Mouse (Mus musculus): ENCODE measurements at regions not wholly inside any gene's neighbourhood (a gene's known extent, or its start where the extent isn't known, plus 50 kb on each side); places are given as distances from the start of the nearest gene placed in this dataset.
"Not testable (repeated sequence)": the region's sequence is repeated elsewhere in the genome, so short reads cannot be mapped to it uniquely, and the experiment has no call there.

GRCm38 (mm10) chr1:107677404-107677803 is 87.6 kb downstream of the Serpinb8 start:
- DNase-seq (ENCODE audit: low read depth) = no peak

DNA sequence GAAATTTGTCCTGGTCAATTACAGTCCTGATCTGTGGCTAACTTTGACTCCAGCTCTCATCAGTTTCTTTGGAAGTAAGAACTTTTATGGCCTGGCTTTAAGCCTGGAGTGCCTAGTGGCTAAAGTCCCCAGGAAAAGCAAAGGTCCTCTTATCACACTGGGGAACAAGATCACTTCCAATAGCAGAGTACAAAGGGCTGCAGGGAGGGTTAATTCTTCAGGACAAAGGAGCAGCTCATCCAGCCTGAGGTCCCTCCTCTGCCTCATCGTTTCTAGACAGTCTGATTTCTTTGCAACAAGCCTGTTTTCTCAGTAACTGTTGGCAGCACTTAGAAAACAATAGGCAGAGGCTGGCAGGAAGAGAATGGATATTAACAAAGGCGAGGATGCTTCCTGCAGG is 107.1 kb downstream of the Serpinb8 start:
- no peak for DNase-seq (ENCODE audit: low read depth)

GRCm38 (mm10) chr1:107706108-107706548 is 116.3 kb downstream of the Serpinb8 start:
- no peak for DNase-seq (ENCODE audit: low read depth)

- peak; percentile 2 for DNase-seq (ENCODE audit: low read depth)
Measured at GRCm38 (mm10) chr1:107708601-107709000, 118.8 kb downstream of the Serpinb8 start.

DNA sequence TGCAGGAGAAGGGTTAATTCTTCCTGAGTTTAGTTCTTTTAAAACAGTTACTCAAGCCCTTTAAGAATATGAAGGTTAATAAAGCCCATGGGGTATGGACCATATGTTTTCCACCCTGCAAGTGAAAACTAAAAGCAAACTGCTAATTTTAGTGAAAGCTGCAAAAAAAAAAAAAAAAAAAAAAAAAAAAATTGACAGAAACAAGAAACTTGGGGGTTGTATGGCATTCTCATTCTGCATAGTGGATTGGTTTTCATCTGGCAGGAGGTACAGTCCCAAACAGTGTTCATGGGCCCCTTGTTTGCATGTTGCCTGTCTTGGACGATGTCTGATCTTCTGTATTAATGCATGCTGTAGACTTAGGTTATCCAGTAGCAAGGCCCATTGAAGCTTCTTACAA is 125.1 kb downstream of the Serpinb8 start:
- DNase-seq (ENCODE audit: low read depth) = no peak

DNA sequence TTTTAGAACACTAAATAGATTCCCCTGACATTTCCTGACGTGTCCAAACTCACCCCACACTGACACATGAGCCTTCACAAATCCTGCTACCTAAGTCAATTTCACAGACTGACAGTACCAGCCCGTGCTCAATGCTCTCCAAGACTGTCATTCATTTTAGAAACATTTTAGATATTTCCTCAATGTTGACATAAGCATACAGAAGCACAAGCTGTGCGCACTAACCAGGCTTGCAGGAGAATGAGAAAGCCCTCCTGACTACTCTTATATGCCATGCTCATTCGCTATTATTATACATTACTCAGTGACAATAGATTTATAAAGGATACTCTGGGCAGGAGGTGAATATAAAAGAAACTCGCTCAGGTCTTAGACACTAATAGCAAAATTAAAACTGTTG is 129.5 kb downstream of the Serpinb8 start:
- no peak for DNase-seq (ENCODE audit: low read depth)

DNA sequence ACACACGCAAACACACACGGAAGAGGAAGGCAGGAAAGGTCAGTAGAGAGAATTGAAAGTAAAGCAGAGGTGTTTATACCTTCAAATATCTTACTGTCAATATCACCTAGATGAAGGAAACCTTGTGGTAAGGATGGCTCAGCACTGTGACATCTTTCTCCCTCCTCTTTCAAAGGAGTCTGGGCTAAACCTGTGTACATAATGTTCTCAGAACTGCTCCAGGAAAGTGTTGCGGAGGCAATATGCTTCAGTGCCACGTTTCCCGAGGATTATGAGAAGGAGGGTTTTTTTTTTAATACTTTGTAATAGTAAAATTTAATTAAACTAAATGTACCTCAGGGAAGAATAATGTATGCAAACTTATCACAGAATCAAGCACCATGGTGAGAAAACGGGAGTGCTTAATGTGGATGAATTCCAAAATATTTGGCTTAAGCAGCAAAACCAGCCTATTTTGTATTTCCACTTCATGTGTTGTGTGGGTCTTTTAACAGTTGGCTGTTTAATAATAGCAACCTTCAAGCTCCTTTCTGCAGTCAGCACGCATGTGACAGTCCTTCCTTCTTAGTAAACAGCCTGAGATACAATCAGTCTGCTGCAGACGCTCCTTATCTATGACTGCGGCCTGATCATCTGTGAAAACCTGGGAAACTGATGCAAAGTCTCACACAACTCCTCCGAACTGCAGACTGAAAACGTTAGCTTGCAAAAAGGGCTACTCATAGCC is 138.5 kb downstream of the Serpinb8 start:
- no peak for DNase-seq (ENCODE audit: low read depth)

DNA sequence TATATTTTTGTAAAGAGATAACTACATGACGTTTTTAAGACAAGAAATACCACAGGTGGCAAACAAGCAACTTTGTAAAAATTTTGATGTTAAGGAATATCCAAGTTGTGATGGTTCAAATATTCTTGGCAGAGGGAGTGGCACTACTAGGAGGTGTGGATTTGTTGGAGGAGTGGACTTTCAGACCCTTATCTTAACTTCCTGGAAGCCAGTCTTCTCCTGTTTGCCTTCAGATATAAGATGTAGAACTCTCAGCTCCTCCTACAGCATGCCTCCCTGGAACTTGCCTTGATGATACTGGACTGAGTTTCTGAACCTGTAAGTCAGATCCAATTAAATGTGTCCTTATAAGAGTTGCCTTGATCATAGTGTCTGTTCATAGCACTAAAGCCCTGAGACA is 175.5 kb downstream of the Serpinb8 start:
- DNase-seq (ENCODE audit: low read depth) = no peak

GRCm38 (mm10) chr1:107767198-107767947 is 177.6 kb downstream of the Serpinb8 start:
- no peak for DNase-seq (ENCODE audit: low read depth)

GRCm38 (mm10) chr1:107772967-107773366 is 183.2 kb downstream of the Serpinb8 start:
- no peak for DNase-seq (ENCODE audit: low read depth)

DNA sequence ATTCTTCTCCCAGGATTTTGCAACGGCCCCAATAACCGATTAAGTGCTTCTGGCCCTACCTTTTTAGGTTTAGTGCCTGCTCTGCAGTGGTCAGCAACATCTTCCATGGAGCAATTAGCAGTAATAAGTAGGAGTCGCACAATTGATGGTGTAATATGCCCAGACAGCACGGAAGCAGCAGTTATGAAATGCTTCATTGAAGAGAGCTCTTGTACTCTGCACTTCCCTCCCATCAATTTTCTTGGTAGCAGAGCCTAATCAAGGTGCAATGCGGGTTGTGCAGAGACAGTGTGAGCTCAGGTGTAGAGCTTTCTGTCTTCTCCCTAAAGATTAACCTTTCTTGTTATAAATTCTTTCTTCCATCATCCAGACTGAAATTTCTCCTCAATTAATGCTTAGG is 193.3 kb downstream of the Serpinb8 start:
- DNase-seq (ENCODE audit: low read depth) = no peak

DNA sequence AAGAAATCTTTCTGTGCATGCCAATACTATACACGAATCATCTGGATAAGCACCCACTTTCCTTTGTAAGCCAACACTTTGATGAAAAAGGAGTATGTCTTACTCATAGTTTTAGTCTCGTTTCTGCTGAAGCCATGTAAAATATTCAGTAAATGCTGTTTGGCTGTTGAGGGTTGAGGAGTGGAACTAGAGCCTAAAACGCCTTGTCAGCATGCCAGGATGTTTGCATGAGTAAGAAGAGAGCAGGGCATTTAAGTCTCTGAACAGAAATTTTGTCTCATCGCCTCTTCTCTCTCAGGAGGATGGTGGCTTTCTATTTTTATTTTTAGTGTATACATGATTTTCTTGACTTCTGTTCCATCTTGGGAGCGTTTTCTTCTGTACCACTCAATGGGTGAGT is 216.0 kb downstream of the Serpinb8 start:
- DNase-seq (ENCODE audit: low read depth) = no peak

DNA sequence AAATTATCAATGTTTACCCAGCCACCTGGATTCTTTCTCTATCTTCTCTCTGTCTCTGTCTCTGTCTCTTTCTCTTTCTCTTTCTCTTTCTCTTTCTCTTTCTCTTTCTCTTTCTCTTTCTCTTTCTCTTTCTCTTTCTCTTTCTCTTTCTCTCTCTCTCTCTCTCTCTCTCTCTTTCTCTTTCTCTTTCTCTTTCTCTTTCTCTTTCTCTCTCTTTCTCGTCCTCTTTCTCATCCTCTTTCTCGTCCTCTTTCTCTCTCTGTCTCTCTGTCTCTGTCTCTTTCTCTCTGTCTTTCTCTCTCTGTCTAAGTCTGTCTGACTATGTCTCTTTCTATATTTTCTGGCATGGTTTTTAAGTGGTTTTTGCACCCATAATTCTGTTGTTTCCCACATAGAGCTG is 217.6 kb downstream of the Serpinb8 start:
- not testable (repeated sequence) for DNase-seq (ENCODE audit: low read depth)

GRCm38 (mm10) chr1:107811136-107811535 is 221.3 kb downstream of the Serpinb8 start:
- DNase-seq (ENCODE audit: low read depth) = no peak

DNA sequence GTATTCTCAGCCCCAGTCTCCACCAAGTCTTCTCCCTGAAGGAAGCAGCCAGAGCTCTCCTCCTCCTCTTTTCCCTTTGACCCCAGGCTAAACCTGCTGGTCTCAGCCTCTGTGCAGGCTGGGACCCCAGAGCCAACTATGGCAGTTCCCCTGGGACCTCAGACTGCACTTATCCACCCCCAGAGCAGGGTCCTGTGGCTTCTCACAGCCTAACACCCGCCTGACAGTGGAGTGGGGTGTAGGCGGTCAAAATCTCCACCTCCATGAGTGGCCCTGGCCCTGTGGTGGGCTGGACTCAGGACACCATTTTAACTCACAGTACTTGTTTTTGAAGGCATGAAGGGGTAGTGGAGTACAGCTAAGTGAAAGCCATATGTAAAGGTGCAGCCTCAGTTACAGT is 222.1 kb downstream of the Serpinb8 start:
- DNase-seq (ENCODE audit: low read depth) = no peak

GRCm38 (mm10) chr1:107837877-107838276 is 248.1 kb downstream of the Serpinb8 start:
- no peak for DNase-seq (ENCODE audit: low read depth)

- no peak for DNase-seq (ENCODE audit: low read depth)
Measured at GRCm38 (mm10) chr1:107852386-107852785, 262.6 kb downstream of the Serpinb8 start.

DNA sequence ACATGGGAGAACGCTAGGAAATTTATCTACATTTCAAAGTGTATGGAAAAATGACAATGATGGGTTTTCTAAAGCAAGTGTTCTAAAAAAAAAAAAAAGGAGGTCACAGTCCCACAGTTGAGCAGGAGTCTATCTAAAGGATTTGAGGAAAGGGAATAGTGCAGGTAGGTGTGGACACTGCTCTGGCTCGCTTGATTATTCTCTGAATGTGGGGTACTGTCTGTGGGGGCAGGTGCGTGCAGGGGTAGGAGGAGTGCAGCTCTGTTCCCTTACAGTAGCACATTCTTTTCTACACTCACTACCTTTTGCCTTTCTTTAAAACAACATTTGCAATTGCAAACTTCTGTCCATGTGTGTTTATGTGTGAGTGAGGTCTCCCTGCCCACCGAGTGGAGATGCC is 263.2 kb downstream of the Serpinb8 start:
- DNase-seq (ENCODE audit: low read depth) = no peak

DNA sequence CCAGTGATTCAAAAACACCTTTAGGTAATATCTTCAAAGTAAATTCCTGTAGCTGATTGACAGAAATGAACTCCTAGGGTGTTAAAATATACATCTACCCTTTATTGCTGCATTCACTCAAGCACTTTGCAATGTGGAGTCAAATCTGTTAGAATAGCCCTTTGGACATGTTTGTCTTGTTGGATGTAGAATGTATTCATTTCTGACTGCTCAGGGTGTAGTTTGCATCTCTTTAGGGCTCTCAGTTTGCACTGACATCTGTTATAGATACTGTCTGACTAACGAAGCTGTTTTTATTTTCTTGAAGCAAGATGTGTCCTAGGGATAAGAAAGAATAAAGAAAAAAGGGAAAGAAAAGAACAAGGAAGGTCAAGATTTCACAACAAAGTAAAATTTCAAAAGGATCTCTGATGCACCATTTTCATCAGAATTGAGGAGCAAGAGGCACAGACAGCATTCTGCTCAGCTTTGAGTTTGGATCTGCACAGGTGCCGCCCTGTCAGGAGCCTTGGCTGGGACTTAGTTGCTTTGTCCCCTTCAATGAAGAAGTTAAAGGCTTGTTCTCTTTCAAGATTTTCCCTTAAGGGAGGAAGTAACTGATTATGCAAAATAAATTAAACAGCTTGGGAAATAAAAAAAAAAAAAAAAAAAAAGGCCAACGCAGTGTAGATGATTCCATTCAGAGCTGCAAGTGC is 308.1 kb downstream of the Serpinb8 start:
- no peak for DNase-seq (ENCODE audit: low read depth)

DNA sequence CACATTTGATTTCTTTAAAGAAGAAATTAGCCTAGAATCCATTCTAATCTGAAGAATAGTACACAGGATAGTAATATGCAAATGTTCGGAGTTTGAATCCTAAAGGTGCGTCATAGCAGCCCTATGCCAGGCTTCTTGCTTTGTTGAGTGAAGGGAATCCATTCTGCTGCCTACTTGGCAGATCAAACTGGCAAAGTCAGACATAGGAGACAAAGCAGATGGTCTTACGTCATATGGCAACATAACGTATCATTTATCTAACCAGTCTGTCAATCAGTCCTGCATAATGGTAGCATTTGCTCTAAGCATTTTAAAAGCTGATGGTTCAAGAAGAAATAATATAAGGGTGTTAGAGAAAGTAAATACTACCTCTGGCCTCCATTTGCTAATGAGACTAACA is 309.5 kb downstream of the Serpinb8 start:
- no peak for DNase-seq (ENCODE audit: low read depth)

GRCm38 (mm10) chr1:107900449-107900848 is 310.6 kb downstream of the Serpinb8 start:
- DNase-seq (ENCODE audit: low read depth) = no peak

- no peak for DNase-seq (ENCODE audit: low read depth)
Measured at GRCm38 (mm10) chr1:107900913-107901312, 311.1 kb downstream of the Serpinb8 start.
